Mouse (Mus musculus) neural tube, embryonic 12.5 days (tissue): Measurements from ENCODE around the gene D10Wsu102e. TPM values are rescaled to one million over a fixed set of nuclear protein-coding genes. Genes with fewer than 3 reads are reported as not detected.

Source experiments
- ATAC-seq: fragments of 200-750 bp; cut with Nextera tagmentation; 2 replicates; pipeline ENCODE4 v1.8.0; 2017; ENCODE audit warnings: low read depth, mild to moderate bottlenecking, moderate TSS enrichment, moderate library complexity; ENCODE audit not compliant: low FRiP score
- H3K27ac ChIP-seq: fragments of 300-500 bp; sonication (generic); 2 replicates; pipeline ENCODE4 v1.5.1; 2016
- H3K27me3 ChIP-seq: fragments of 300-500 bp; sonication (generic); replicated peaks from 2 replicates; pipeline ENCODE4 v1.6.1; 2016; ENCODE audit warnings: mild to moderate bottlenecking
- H3K36me3 ChIP-seq: fragments of 300-500 bp; sonication (generic); 2 replicates; pipeline ENCODE4 v1.6.1; 2016; ENCODE audit warnings: mild to moderate bottlenecking
- H3K4me1 ChIP-seq: fragments of 300-500 bp; sonication (generic); 2 replicates; pipeline ENCODE4 v1.6.1; 2016
- H3K4me2 ChIP-seq: fragments of 300-500 bp; sonication (generic); replicated peaks from 2 replicates; pipeline ENCODE4 v1.6.1; 2016; ENCODE audit warnings: mild to moderate bottlenecking
- H3K4me3 ChIP-seq: fragments of 300-500 bp; sonication (generic); 2 replicates; pipeline ENCODE4 v1.5.1; 2016
- H3K9ac ChIP-seq: fragments of 300-500 bp; sonication (generic); 2 replicates; pipeline ENCODE4 v1.6.1; 2016; ENCODE audit warnings: mild to moderate bottlenecking
- H3K9me3 ChIP-seq: fragments of 300-500 bp; sonication (generic); 2 replicates; pipeline ENCODE4 v1.6.1; 2016; ENCODE audit warnings: mild to moderate bottlenecking
- WGBS: fragments of 180-500 bp; shearing (Covaris S2); methylation state at CpG from one replicate; pipeline ENCODE4 v1.1.7; 2016; 5-methylcytosine and 5-hydroxymethylcytosine counted together
- polyA plus RNA-seq: library from polyadenylated mRNA; unstranded; fragments of >200 nt; fragmentation: Nextera tagmentation; extraction: Ambion mirVana; gene quantifications from 2 replicates; pipeline ENCODE4 v1.2.1, GENCODE M21; 2016

Gene D10Wsu102e
- polyA plus RNA-seq, 1 experiment from 2014 or later = 0.93 TPM

- Histone ChIP-seq H3K4me3 (no peak overlapping the region), H3K27me3 (peaks cover 26% of the 10 kb centered on the region), H3K9ac (no peak overlapping the region), H3K36me3 (no peaks in the 10 kb centered on the region), H3K9me3 (no peaks in the 10 kb centered on the region), H3K4me2 (no peak overlapping the region), H3K4me1 (no peaks in the 10 kb centered on the region), H3K27ac (no peak overlapping the region)
- WGBS = 84% methylated on average over 11 of the region's 11 CpGs
- ATAC-seq = no peak
These were observed 27.4 kb upstream of the D10Wsu102e start for GRCm38 (mm10) chr10:83332581-83332980.

- Histone ChIP-seq H3K9me3 (no peaks in the 10 kb centered on the region), H3K36me3 (no peaks in the 10 kb centered on the region), H3K4me2 (no peak overlapping the region), H3K9ac (no peak overlapping the region), H3K27me3 (peaks cover 32% of the 10 kb centered on the region), H3K4me1 (no peaks in the 10 kb centered on the region), H3K27ac (no peak overlapping the region), H3K4me3 (no peak overlapping the region)
- 27% methylated on average over 7 of the region's 7 CpGs for WGBS
- no peak for ATAC-seq
These were observed 23.7 kb upstream of the D10Wsu102e start for GRCm38 (mm10) chr10:83336336-83336735.

- ATAC-seq = peak; percentile 88
- H3K27ac ChIP-seq = peak within 1 kb of the TSS; percentile 37; the same call in 1 of the 2 replicates
- WGBS = under 1% methylated on average over 98 of the region's 102 CpGs
- H3K4me3 ChIP-seq = peak within 1 kb of the TSS; percentile 62
- H3K27me3 ChIP-seq = peaks cover 32% of the 10 kb centered on the region
- H3K4me1 ChIP-seq = no peaks in the 10 kb centered on the region
- H3K36me3 ChIP-seq = no peaks in the 10 kb centered on the region
- H3K4me2 ChIP-seq = peak within 1 kb of the TSS; percentile 92
- no peaks in the 10 kb centered on the region for H3K9me3 ChIP-seq
- H3K9ac ChIP-seq = peak within 1 kb of the TSS; percentile 77
These were observed 22.7 kb upstream of the D10Wsu102e start, which contains the start of gene Slc41a2 for GRCm38 (mm10) chr10:83337159-83337951. Slc41a2 (minus strand) TSS chr10:83337882.

GRCm38 (mm10) chr10:83337971-83338598 is 21.9 kb upstream of the D10Wsu102e start:
- Histone ChIP-seq H3K9me3 (no peaks in the 10 kb centered on the region), H3K36me3 (no peaks in the 10 kb centered on the region), H3K4me2 (peak overlapping the region; percentile 92), H3K27me3 (peaks cover 32% of the 10 kb centered on the region), H3K9ac (peak overlapping the region; percentile 77), H3K4me3 (peak overlapping the region; percentile 62), H3K4me1 (no peaks in the 10 kb centered on the region), H3K27ac (no peak overlapping the region)
- WGBS = 51% methylated on average over 8 of the region's 9 CpGs
- no peak for ATAC-seq

GRCm38 (mm10) chr10:83341226-83341625 is 18.8 kb upstream of the D10Wsu102e start:
- whole genome bisulfite sequencing = 36% methylated on average over 2 of the region's 2 CpGs
- Histone ChIP-seq H3K36me3 (no peaks in the 10 kb centered on the region), H3K4me3 (no peak overlapping the region), H3K27me3 (peaks cover 14% of the 10 kb centered on the region), H3K9ac (no peak overlapping the region), H3K27ac (no peak overlapping the region), H3K4me1 (no peaks in the 10 kb centered on the region), H3K9me3 (no peaks in the 10 kb centered on the region), H3K4me2 (no peak overlapping the region)
- no peak for ATAC-seq

- no peak overlapping the region for H3K27ac ChIP-seq
- no peak for ATAC-seq
- H3K4me2 ChIP-seq = no peak overlapping the region
- peaks cover 2% of the 10 kb centered on the region; the same call in 1 of the 2 replicates for H3K27me3 ChIP-seq
- WGBS = 90% methylated on average over 5 of the region's 5 CpGs
- H3K9me3 ChIP-seq = no peaks in the 10 kb centered on the region
- no peaks in the 10 kb centered on the region for H3K4me1 ChIP-seq
- no peak overlapping the region for H3K9ac ChIP-seq
- H3K4me3 ChIP-seq = no peak overlapping the region
- no peaks in the 10 kb centered on the region for H3K36me3 ChIP-seq
These were observed 16.9 kb upstream of the D10Wsu102e start for GRCm38 (mm10) chr10:83343171-83343570.

GRCm38 (mm10) chr10:83343828-83344685 is 16.0 kb upstream of the D10Wsu102e start:
- no peak overlapping the region for H3K4me2 ChIP-seq
- no peak overlapping the region for H3K27ac ChIP-seq
- H3K4me3 ChIP-seq = no peak overlapping the region
- no peaks in the 10 kb centered on the region for H3K36me3 ChIP-seq
- no peak overlapping the region for H3K9ac ChIP-seq
- H3K27me3 ChIP-seq = no peaks in the 10 kb centered on the region
- ATAC-seq = no peak
- no peaks in the 10 kb centered on the region for H3K4me1 ChIP-seq
- 61% methylated on average over 2 of the region's 2 CpGs for WGBS
- no peaks in the 10 kb centered on the region for H3K9me3 ChIP-seq

- WGBS = 33% methylated on average over 7 of the region's 7 CpGs
- H3K9ac ChIP-seq = no peak overlapping the region
- H3K4me3 ChIP-seq = no peak overlapping the region
These were observed 14.2 kb upstream of the D10Wsu102e start for GRCm38 (mm10) chr10:83345693-83346358.

GRCm38 (mm10) chr10:83346359-83346736 is 13.7 kb upstream of the D10Wsu102e start:
- 86% methylated on average over 5 of the region's 5 CpGs for WGBS
- Histone ChIP-seq H3K9me3 (no peaks in the 10 kb centered on the region), H3K27me3 (no peaks in the 10 kb centered on the region), H3K36me3 (no peaks in the 10 kb centered on the region), H3K4me1 (no peaks in the 10 kb centered on the region), H3K4me3 (no peak overlapping the region), H3K4me2 (no peak overlapping the region), H3K27ac (no peak overlapping the region), H3K9ac (no peak overlapping the region)
- no peak for ATAC-seq

More at GRCm38 (mm10) chr10:83345693-83346358, 14.2 kb upstream of the D10Wsu102e start:
- Histone ChIP-seq H3K27me3 (no peaks in the 10 kb centered on the region), H3K36me3 (no peaks in the 10 kb centered on the region), H3K27ac (no peak overlapping the region), H3K4me2 (no peak overlapping the region), H3K9me3 (no peaks in the 10 kb centered on the region), H3K4me1 (no peaks in the 10 kb centered on the region)
- no peak for ATAC-seq

GRCm38 (mm10) chr10:83347494-83347893 is 12.5 kb upstream of the D10Wsu102e start:
- no peak overlapping the region for H3K27ac ChIP-seq
- H3K9ac ChIP-seq = no peak overlapping the region
- H3K27me3 ChIP-seq = no peaks in the 10 kb centered on the region
- no peak for ATAC-seq
- no peak overlapping the region for H3K4me2 ChIP-seq
- 38% methylated on average over 7 of the region's 7 CpGs for WGBS
- no peaks in the 10 kb centered on the region for H3K36me3 ChIP-seq
- H3K4me3 ChIP-seq = no peak overlapping the region
- H3K9me3 ChIP-seq = no peaks in the 10 kb centered on the region
- no peaks in the 10 kb centered on the region for H3K4me1 ChIP-seq

GRCm38 (mm10) chr10:83350689-83351088 is 9.3 kb upstream of the D10Wsu102e start:
- H3K4me3 ChIP-seq = no peak overlapping the region
- WGBS = 98% methylated on average over 2 of the region's 2 CpGs

More at GRCm38 (mm10) chr10:83350689-83351088, 9.3 kb upstream of the D10Wsu102e start:
- Histone ChIP-seq H3K9me3 (no peaks in the 10 kb centered on the region), H3K9ac (no peak overlapping the region), H3K36me3 (no peaks in the 10 kb centered on the region), H3K4me2 (no peak overlapping the region), H3K27me3 (no peaks in the 10 kb centered on the region), H3K4me1 (no peaks in the 10 kb centered on the region), H3K27ac (no peak overlapping the region)
- no peak for ATAC-seq
